Mouse (Mus musculus) ES-E14 (cell line): ENCODE measurements around the gene Zfp383. TPM values are rescaled to one million over a fixed set of nuclear protein-coding genes. Genes with fewer than 3 reads are reported as not detected.

Source experiments
- DNase-seq: peaks from one replicate; pipeline ENCODE4 v3.0.0-alpha.2; 2013; ENCODE audit warnings: low read depth, low spot score
- H3K27ac ChIP-seq: 2 replicates; pipeline ENCODE4 v1.5.1; 2012; ENCODE audit warnings: low read depth, mild to moderate bottlenecking, low read length, moderate library complexity, mixed read lengths; ENCODE audit not compliant: poor library complexity, insufficient read depth, severe bottlenecking
- H3K36me3 ChIP-seq: 2 replicates; pipeline ENCODE4 v1.6.1; 2012; ENCODE audit warnings: mild to moderate bottlenecking, low read length, moderate library complexity, mixed read lengths; ENCODE audit not compliant: control insufficient read depth, poor library complexity, insufficient read depth, severe bottlenecking
- H3K4me1 ChIP-seq, 2 experiments: fragments of 150-350 bp in 1 of 2; sonication (generic) in 1 of 2; 2 replicates each; pipeline ENCODE4 v1.6.1; 2012; ENCODE audit warnings: low read length in 2 of 2, mild to moderate bottlenecking in 1 of 2, mixed read lengths in 1 of 2; ENCODE audit not compliant: control insufficient read depth in 2 of 2, insufficient read depth in 2 of 2, poor library complexity in 1 of 2
- H3K4me3 ChIP-seq, 2 experiments: fragments of 150-350 bp in 1 of 2; sonication (generic) in 1 of 2; 2 replicates each; pipeline ENCODE4 v1.5.1; 2012; ENCODE audit warnings: low read length in 2 of 2, low read depth in 1 of 2, mild to moderate bottlenecking in 1 of 2, mixed read lengths in 1 of 2; ENCODE audit not compliant: insufficient read depth in 1 of 2, poor library complexity in 1 of 2, severe bottlenecking in 1 of 2
- H3K9ac ChIP-seq: 2 replicates; pipeline ENCODE4 v1.6.1; 2012; ENCODE audit warnings: low read depth, mild to moderate bottlenecking, low read length, mixed read lengths; ENCODE audit not compliant: poor library complexity, insufficient read depth, severe bottlenecking
- H3K9me3 ChIP-seq: fragments of 150-350 bp; sonication (generic); 2 replicates; pipeline ENCODE4 v1.6.1; 2012; ENCODE audit warnings: low read depth, mild to moderate bottlenecking, low read length; ENCODE audit not compliant: control insufficient read depth, insufficient read depth
- CHD2 ChIP-seq: IDR thresholded peaks from 2 replicates; pipeline ENCODE4 v1.6.1; 2014; ENCODE audit warnings: mild to moderate bottlenecking, low read depth, low read length, inconsistent platforms
- HCFC1 ChIP-seq: IDR thresholded peaks from 2 replicates; pipeline ENCODE4 v1.6.1; 2012; ENCODE audit warnings: low read length, inconsistent platforms, borderline replicate concordance; ENCODE audit not compliant: insufficient read depth
- MAFK ChIP-seq: IDR thresholded peaks from 2 replicates; pipeline ENCODE4 v1.6.1; 2014; ENCODE audit warnings: mild to moderate bottlenecking, low read depth, low read length, inconsistent platforms; ENCODE audit not compliant: insufficient read depth
- ZC3H11A ChIP-seq: IDR thresholded peaks from 2 replicates; pipeline ENCODE4 v1.6.1; 2012; ENCODE audit warnings: low read depth, mild to moderate bottlenecking, inconsistent platforms, low read length, borderline replicate concordance
- ZNF384 ChIP-seq: IDR thresholded peaks from 2 replicates; pipeline ENCODE4 v1.6.1; 2012; ENCODE audit warnings: low read depth, low read length, inconsistent platforms
- in situ Hi-C, 2 experiments: fragments of 600-800 bp; cut with MboI; formaldehyde crosslinking; loops; one replicate each; pipeline ENCODE4 v1.15.1; 2025; ENCODE audit warnings: low sequenced_read_pairs in 2 of 2, inconsistent platforms in 1 of 2; ENCODE audit not compliant: unreplicated experiment in 2 of 2
- total RNA-seq: library from RNA; depleted of rRNA; stranded (reverse); fragments of 300-350 nt; gene quantifications from 2 replicates; pipeline ENCODE4 v1.2.3, GENCODE M21; 2012

Zfp383 gene
- total RNA-seq, 1 experiment: 5.4 TPM

DNA sequence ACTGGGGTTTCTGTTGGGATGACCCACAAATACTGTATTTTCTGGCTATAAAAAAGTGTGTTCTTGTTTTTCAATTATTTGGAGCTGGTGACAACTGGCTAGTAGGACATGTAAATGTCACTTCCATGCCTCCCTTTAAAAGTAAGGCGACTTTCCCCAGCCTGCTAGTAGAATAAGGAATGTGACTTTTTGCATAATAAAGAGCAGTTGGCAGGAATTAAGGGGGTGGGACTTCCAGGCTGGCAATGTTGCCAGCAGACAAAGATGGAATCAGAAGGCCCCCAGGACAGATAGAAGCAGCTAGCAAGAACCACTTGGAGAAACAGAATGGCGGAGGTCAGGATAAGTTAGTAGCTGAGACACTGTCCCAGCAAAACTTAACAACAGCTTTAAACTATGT lies 2.2 kb downstream of the Zfp383 start:
- TF ChIP-seq HCFC1 (no peak), MAFK (no peak), CHD2 (no peak), ZC3H11A (no peak), ZNF384 (no peak)
- Histone ChIP-seq H3K9ac (no peak overlapping the region; the same call in 1 of the 2 replicates), H3K27ac (peak overlapping the region; percentile 40; the same call in 1 of the 2 replicates), H3K36me3 (peaks cover 4% of the 10 kb centered on the region; the same call in 1 of the 2 replicates), H3K4me1 (peaks cover 9 to 17% of the 10 kb centered on the region in 2 experiments), H3K4me3 (no peak overlapping the region), H3K9me3 (no peaks in the 10 kb centered on the region)
- in situ Hi-C loops: no loop called here
- no peak for DNase-seq

DNA sequence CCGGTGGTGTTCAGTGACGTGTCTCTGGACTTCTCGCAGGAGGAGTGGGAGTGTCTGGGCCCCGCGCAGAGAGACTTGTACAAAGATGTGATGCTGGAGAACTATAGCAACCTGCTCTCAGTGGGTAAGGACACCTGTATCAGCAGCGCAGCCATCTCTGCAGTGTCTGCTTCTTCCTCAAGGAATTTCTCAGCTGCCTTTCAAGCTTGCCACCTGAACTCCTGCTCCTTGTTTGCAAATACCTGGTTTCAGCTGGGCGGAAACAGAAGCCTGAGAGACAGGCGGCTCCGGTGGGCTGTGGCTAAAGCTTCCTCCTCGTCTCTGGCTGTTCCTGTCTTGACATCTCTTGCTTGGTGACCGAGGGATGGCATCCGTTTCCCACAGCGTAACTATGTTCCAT lies 4.1 kb downstream of the Zfp383 start:
- no peak for DNase-seq
- Histone ChIP-seq H3K4me3 (peak overlapping the region; percentile 29 to 51; a peak in 3 of 4 replicates), H3K9me3 (no peaks in the 10 kb centered on the region), H3K9ac (peak overlapping the region; percentile 2; the same call in 1 of the 2 replicates), H3K36me3 (peaks cover 4% of the 10 kb centered on the region; the same call in 1 of the 2 replicates), H3K4me1 (peaks cover 9 to 12% of the 10 kb centered on the region in 2 experiments), H3K27ac (peak overlapping the region; percentile 23; the same call in 1 of the 2 replicates)
- in situ Hi-C loops: no loop called here
- TF ChIP-seq MAFK (no peak), ZC3H11A (no peak), CHD2 (no peak), ZNF384 (no peak), HCFC1 (no peak)

DNA sequence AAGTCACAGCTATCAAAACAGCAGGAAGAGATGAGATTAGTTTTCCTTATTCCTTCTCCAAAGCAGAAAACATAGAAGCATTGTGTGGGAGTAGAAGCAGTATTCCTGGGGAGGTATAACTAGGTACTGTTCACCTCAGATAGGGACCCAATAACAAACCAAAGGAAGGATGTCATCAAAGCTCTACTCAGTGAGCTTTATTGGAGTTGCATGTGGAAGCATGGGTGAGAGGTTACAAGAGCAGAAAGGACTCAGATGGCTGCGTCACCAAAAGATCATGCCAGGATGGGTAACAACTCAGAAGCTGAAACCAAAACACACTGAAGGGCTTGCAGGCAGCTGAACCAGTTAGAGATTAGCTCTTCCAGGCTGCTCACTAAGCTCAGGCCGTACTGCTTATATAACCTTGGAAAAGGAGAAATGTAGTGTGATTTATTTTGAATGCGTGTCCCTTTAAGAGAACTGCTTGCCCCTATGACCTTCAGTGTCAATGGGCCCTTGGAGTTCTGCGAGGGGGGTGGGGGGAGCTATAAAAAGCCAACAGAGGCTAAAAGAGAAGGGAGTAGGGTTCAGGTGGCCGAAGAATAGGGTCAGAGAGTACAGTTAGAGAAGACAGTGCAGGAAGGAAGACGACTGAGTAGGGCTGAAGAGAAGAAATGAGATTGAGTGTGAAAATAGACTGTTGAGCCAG lies 9.5 kb downstream of the Zfp383 start:
- Histone ChIP-seq H3K9me3 (no peaks in the 10 kb centered on the region), H3K36me3 (peaks cover 4% of the 10 kb centered on the region; the same call in 1 of the 2 replicates), H3K4me1 (no peaks in the 10 kb centered on the region; a peak in 1 of 4 replicates), H3K27ac (no peak overlapping the region), H3K4me3 (no peak overlapping the region), H3K9ac (no peak overlapping the region)
- DNase-seq: no peak
- in situ Hi-C loops: no loop called here
- no peak for TF ChIP-seq ZNF384
- no peak for TF ChIP-seq HCFC1
- no peak for TF ChIP-seq MAFK
- TF ChIP-seq CHD2: no peak
- TF ChIP-seq ZC3H11A: no peak

DNA sequence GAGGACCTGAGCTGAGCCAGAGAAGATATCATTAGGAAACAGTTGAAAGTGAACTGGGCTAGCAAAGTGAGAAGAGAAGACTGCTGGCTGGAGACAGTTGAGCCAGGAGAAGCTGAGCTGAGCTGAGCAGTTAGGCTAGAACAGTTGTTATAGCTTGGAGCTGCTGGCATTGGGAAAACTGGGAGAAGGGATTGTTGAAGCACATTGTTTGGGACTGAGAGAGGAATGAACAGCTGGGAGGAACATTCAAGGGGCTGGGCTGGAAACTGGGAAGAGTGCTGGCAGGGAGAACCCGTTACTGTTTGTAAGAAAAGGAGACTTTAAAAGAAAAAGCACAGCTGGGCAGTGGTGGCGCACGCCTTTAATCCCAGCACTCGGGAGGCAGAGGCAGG lies 10.0 kb downstream of the Zfp383 start:
- Histone ChIP-seq H3K4me1 (no peaks in the 10 kb centered on the region; a peak in 1 of 4 replicates), H3K9me3 (no peaks in the 10 kb centered on the region), H3K36me3 (peaks cover 4% of the 10 kb centered on the region; the same call in 1 of the 2 replicates), H3K9ac (no peak overlapping the region), H3K4me3 (no peak overlapping the region), H3K27ac (no peak overlapping the region)
- TF ChIP-seq HCFC1 (no peak), ZC3H11A (no peak), CHD2 (no peak), ZNF384 (no peak), MAFK (no peak)
- DNase-seq: no peak
- in situ Hi-C loops: no loop called here
